Mouse (Mus musculus): ENCODE data around the gene Tmem135.

Tmem135 gene

DNA sequence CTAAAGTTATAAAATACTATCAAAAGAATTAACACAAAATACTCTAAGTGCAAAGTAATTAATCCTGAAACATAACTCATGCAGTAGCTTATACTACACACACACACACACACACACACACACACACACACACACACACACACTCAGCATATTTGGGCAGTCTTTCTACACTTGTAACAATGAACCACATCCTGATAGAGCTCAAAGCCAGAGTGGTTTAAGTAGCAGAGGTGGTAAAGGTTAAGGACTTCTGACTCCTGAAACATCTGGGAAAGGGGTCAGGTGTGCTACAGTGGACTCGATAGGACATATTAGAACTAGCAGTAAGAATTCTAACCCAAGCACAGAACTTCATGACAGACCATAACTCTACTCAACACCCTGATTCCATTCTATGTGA is 181.4 kb downstream of the Tmem135 start:
- in situ Hi-C loops (cut with MboI; ENCODE audit: unreplicated experiment in 2 of 2) = loop anchor here in 1 of 2 experiments (25.0 kb wide), 2 partner anchors 615 to 985 kb away; no protein-coding TSS in a partner anchor

DNA sequence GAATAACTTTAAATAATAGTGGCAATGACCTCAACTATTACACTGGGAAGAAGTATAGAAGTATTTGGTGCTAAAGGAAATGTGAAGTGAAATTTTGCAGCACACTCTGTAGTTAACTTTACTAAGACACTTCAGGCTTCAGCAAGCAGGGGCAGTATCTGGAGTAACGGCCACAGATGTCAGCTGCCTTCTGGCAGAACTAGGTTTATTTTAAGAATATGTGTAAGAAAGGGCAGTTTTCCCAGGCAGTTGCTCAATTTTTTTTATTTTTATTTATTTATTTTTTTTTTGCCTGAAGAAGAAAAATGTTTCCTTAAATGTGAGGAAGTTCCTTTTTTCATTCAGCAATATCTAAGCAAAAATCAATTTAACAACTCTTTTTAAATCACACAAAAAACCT is 187.4 kb downstream of the Tmem135 start:
- in situ Hi-C loops (cut with MboI; ENCODE audit: unreplicated experiment in 2 of 2) = loop anchor here (5.0 to 25.0 kb wide), 5 partner anchors 44 to 1258 kb away; partner anchors contain the start of genes Dlg2 (in 1 of the 2) and Tmem126b (in 1 of the 2)

GRCm38 (mm10) chr7:89216118-89216517 is 187.9 kb downstream of the Tmem135 start:
- in situ Hi-C loops (cut with MboI; ENCODE audit: unreplicated experiment in 2 of 2) = loop anchor here (5.0 to 25.0 kb wide), 5 partner anchors 44 to 1259 kb away; partner anchors contain the start of genes Dlg2 (in 1 of the 2) and Tmem126b (in 1 of the 2)

DNA sequence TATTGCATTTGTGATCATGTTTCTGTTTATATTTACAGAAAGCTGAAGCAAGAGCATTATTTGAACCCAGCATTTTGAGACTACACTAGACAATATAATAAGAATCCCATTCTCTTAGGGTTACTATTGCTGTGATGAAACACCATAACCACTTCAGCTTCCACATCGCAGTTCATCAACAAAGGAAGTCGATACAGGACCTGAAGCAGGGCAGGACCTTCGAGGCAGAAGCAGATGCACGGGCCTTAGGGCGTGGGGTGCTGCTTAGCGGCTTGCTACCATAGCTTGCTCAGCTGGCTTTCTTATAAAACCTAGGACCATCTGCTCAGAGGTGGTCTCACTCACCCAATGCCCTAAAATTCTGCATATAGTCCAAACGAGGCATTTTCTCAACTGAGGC is 188.3 kb downstream of the Tmem135 start:
- in situ Hi-C loops (cut with MboI; ENCODE audit: unreplicated experiment in 2 of 2) = loop anchor here (5.0 to 25.0 kb wide), 5 partner anchors 43 to 1259 kb away; partner anchors contain the start of genes Dlg2 (in 1 of the 2) and Tmem126b (in 1 of the 2)

GRCm38 (mm10) chr7:89210506-89210905 is 193.5 kb downstream of the Tmem135 start:
- in situ Hi-C loops (cut with MboI; ENCODE audit: unreplicated experiment in 2 of 2) = loop anchor here (10.0 to 25.0 kb wide), 4 partner anchors 54 to 1264 kb away; partner anchors contain the start of genes Dlg2 (in 1 of the 2) and Tmem126b (in 1 of the 2)

DNA sequence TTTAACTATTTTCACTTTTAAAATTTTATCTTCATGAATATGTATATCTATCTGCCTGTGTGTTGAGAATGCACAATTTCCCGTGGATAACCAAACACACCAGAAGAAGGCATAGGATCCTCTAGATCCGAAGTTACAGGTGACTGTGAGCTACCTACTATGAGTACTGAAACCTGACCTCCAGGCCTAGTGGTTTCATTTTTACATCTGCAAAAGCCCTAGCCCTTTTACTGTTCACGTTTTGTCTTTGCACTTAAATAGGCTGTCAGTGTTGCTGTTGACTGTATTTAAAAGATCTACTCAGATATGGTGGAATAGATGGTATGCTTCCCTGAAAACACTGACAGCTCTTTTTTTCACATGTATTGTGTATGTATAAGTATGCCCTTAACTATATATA is 197.9 kb downstream of the Tmem135 start:
- in situ Hi-C loops (cut with MboI; ENCODE audit: unreplicated experiment in 2 of 2) = loop anchor here in 1 of 2 experiments (25.0 kb wide), 2 partner anchors 631 to 969 kb away; no protein-coding TSS in a partner anchor

- in situ Hi-C loops (cut with MboI; ENCODE audit: unreplicated experiment in 2 of 2) = loop anchor here in 1 of 2 experiments (25.0 kb wide), 2 partner anchors 632 to 968 kb away; no protein-coding TSS in a partner anchor
Measured at GRCm38 (mm10) chr7:89205402-89205801, 198.6 kb downstream of the Tmem135 start.

GRCm38 (mm10) chr7:89203144-89203543 is 200.9 kb downstream of the Tmem135 start:
- in situ Hi-C loops (cut with MboI; ENCODE audit: unreplicated experiment in 2 of 2) = loop anchor here in 1 of 2 experiments (25.0 kb wide), 2 partner anchors 634 to 966 kb away; no protein-coding TSS in a partner anchor

DNA sequence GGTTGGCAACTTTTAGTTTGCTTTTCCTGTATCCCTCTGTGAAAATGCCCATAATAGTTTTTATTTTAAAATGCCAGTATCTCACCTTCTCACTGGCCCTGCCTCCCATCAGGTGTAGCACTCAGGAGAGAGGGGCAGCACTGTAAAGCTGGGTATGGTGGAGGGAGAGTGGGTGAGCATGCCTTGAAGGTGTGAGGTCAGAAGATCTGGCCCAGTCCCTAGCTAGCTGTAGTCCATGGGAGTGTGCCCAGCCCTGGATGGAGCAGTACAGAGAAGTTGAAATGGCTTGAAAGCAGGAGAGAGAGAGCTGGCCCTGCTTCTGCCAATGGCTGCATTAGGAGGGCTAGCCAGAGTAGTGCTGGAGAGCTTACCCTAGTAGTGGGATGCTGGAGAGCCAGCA is 202.1 kb downstream of the Tmem135 start:
- in situ Hi-C loops (cut with MboI; ENCODE audit: unreplicated experiment in 2 of 2) = loop anchor here in 1 of 2 experiments (25.0 kb wide), 2 partner anchors 635 to 965 kb away; no protein-coding TSS in a partner anchor

DNA sequence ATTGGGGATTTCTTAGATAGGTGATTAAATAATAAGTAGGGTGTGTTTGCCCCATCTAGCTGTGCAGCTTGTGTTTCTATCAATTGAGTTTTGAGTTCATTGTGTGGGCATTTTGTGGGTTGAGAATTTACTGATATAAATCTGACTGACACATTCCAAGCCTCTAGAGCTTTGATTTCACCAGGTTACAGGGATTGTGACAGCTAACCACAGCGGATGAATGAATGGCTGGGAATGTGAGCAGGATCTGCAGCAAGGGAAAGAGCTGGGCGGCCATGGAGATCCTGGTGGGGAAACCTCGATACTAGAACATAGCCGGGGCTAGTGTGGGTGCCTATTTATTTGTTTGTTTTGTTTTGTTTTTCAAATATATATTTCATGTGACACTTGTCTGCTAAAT is 205.5 kb downstream of the Tmem135 start:
- in situ Hi-C loops (cut with MboI; ENCODE audit: unreplicated experiment in 2 of 2) = no loop called here

GRCm38 (mm10) chr7:89193459-89193858 is 210.6 kb downstream of the Tmem135 start:
- in situ Hi-C loops (cut with MboI; ENCODE audit: unreplicated experiment in 2 of 2) = no loop called here

GRCm38 (mm10) chr7:89183928-89184327 is 220.1 kb downstream of the Tmem135 start:
- in situ Hi-C loops (cut with MboI; ENCODE audit: unreplicated experiment in 2 of 2) = no loop called here

- in situ Hi-C loops (cut with MboI; ENCODE audit: unreplicated experiment in 2 of 2) = no loop called here
Measured at GRCm38 (mm10) chr7:89182943-89183342, 221.1 kb downstream of the Tmem135 start.

DNA sequence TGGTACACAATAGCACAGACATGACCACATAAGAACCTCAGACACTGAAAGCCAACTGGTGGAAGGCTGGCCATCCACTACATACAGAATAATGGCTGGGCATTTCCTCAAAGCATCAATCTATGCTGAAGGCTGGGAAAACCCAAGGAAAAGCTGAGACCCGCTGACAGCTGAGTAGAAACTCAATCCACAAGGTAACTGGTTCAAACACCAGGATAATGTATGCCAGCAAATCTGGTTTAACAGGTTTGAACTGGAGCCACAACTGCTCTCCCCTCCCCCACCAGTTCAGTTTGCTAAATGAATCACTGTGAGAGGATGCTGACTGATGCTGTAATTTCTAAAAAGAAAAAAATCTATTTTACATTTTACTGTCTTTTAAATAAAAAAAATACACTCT is 222.7 kb downstream of the Tmem135 start:
- in situ Hi-C loops (cut with MboI; ENCODE audit: unreplicated experiment in 2 of 2) = no loop called here

DNA sequence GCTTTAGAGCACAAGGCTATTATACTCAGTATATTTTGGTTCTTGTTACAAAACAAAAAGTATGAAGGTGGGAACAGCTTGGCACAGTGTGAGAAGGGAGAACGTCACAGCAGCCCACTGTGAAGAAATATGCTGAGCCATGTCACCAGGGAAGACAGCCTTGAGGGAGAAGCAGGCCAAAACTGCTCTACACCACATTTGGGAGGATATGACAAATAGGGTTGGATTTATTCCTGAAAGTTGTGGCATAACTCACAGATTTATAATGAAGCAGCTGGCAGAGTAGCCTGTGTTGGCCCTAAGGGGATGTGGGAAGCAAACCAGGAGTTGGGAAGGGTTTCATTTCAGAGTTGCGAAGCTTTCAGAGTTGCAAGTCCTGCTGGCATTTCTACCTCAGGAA is 225.4 kb downstream of the Tmem135 start:
- in situ Hi-C loops (cut with MboI; ENCODE audit: unreplicated experiment in 2 of 2) = no loop called here

GRCm38 (mm10) chr7:89177926-89178325 is 226.1 kb downstream of the Tmem135 start:
- in situ Hi-C loops (cut with MboI; ENCODE audit: unreplicated experiment in 2 of 2) = no loop called here

DNA sequence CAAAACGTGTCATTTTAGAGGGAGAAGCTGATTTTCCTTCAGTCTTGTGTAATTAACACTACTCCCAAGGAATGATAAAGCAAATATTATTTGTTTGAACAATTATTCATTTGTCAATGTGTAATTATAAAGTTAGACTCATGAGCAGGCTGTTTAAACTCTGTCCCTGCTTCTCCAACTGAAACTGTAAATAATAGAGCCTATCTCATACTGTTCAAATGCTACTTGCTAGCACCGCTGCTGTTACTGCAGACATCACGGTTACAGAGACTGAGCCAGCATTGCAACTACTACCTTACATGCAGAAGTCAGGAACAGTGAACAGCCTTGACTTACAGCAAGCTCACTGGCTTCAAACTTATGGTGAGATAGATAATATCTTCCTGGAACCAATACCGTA is 229.6 kb downstream of the Tmem135 start:
- in situ Hi-C loops (cut with MboI; ENCODE audit: unreplicated experiment in 2 of 2) = loop anchor here in 1 of 2 experiments (5.0 to 25.0 kb wide), 2 partner anchors 43 to 1337 kb away; no protein-coding TSS in a partner anchor

DNA sequence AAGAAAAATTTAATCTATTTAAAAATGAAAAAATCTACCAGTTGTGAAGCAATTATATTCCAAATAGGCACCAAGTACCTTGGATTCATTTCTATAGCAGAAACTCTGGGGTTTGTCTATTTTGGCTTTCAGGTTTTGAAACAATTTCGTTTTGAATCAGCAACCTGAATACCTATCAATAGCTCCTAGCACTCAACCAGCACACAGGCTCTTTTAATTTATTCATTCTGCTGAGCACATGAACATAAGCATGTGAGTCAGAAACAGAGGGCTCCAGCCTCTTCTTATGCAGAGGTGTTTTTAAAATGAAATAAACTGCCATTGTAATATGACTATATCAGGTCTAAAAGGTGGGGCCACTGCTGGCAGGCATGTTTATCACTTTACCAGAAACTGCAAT is 231.0 kb downstream of the Tmem135 start:
- in situ Hi-C loops (cut with MboI; ENCODE audit: unreplicated experiment in 2 of 2) = loop anchor here in 1 of 2 experiments (5.0 to 25.0 kb wide), 2 partner anchors 44 to 1336 kb away; no protein-coding TSS in a partner anchor

DNA sequence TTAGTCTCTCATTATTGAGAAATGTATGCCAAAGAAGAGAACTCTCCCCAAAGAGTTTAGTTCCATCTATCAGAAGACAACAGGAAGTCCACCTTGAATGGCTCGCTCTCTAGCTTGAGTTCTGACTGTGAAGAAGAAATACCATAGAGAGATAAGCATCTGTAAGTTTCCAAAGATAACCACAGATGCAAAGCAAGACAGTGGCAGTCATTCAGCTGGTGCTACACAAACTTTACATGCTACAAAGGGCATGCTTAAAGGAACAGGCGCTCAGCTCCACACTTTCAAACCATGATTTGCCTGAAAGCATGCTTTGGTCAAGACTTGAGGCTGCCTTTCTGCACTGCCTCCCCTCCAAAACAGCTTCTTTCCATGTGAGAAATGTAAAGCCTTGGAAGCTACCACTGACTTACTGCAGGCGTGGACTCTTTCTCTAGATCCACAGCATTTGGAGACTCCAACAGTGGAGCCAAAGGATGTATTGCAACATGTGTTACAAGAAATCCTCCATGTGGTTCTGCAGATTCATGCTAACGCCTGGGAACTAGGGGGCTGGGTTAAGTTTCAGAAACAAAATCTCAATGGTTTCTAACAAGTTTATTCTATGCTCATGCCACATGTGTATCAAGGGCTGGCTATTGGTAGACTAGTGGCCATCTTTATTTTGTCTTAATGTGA is 232.1 kb downstream of the Tmem135 start:
- in situ Hi-C loops (cut with MboI; ENCODE audit: unreplicated experiment in 2 of 2) = loop anchor here in 1 of 2 experiments (5.0 to 25.0 kb wide), 2 partner anchors 45 to 1335 kb away; no protein-coding TSS in a partner anchor

GRCm38 (mm10) chr7:89168606-89169005 is 235.4 kb downstream of the Tmem135 start:
- in situ Hi-C loops (cut with MboI; ENCODE audit: unreplicated experiment in 2 of 2) = loop anchor here (10.0 to 25.0 kb wide), 3 partner anchors 196 to 1331 kb away; no protein-coding TSS in a partner anchor

- in situ Hi-C loops (cut with MboI; ENCODE audit: unreplicated experiment in 2 of 2) = loop anchor here (10.0 to 25.0 kb wide), 3 partner anchors 199 to 1328 kb away; no protein-coding TSS in a partner anchor
Measured at GRCm38 (mm10) chr7:89165528-89165927, 238.5 kb downstream of the Tmem135 start.
